Mouse (Mus musculus) left cerebral cortex, adult 11 months (tissue): ENCODE measurements around the gene Crcp.

ENCODE experiments used
- DNase-seq: peaks from one replicate; pipeline ENCODE4 v3.0.0; 2022; ENCODE audit warnings: low spot score

The Crcp gene

GRCm38 (mm10) chr5:130097837-130098236 lies 68.7 kb downstream of the Crcp start:
- DNase-seq = no peak

GRCm38 (mm10) chr5:130101724-130102123 lies 72.6 kb downstream of the Crcp start:
- no peak for DNase-seq

DNA sequence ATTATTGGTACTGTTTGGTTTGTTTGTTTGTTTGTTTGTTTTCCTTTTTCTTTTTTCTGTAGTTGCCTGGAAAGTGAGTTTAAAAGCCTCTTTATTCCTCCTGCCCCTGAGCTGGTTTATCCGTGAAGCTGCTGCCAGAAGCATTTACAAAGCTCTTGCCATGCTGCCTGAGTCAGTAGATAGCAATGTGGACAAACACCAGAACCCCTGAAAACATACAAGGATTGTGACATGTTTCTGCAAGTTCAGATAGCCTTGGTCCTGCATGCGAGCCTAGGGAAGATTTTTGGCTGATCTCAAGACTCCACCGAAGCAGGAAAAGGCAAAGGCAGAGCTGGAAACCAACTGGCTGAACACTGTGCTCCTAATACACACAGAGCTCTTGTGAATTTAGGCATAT lies 80.3 kb downstream of the Crcp start:
- no peak for DNase-seq
